Mouse (Mus musculus): ENCODE data around the gene Myom1.

Myom1 gene

DNA sequence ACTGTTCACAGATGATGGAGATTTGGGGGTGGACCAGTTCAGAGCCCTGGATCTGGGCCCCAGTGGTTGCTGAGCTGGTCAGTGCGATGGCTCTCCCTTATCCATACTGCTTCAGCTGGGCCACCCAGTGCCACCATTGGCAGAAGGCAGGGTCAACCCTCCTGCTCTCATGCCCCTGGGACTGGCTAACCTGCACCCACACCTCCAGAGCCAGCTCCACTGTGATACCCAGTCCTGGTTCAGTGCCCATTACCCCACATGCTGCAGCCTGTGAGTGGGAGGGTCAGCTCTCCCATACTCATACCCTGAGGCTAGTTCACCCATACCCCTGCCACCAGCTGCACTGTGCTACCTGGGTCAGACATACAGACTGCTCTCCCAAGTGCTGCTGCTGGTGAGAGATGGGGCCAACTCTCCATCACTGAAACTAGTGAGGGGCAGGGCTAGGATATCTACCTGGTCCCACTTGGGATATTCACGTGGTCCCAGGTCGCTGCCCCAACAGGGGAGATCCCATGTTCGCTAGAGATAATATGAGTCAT, 15.1 kb downstream of the Myom1 start:
- DNase-seq: no peak

DNA sequence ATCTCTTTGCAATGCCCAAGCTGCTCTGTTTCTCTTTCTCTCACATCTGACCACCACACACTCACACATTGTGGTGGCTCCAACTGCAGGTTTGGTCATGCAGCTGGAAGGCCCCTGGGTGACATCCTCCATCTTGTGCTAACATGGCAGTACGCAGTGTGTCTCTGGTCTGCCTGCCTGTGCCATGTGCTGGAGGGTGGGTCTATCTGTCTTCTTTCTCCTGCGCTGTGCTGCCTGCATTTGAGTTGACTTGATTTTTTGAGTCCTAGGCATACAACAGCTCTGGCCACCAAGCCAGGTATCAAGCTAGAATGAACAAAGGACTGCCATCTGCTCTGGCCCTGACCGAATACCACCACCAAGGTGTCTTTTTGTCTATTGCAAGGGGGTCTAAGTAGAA, 15.7 kb downstream of the Myom1 start:
- no peak for DNase-seq

DNA sequence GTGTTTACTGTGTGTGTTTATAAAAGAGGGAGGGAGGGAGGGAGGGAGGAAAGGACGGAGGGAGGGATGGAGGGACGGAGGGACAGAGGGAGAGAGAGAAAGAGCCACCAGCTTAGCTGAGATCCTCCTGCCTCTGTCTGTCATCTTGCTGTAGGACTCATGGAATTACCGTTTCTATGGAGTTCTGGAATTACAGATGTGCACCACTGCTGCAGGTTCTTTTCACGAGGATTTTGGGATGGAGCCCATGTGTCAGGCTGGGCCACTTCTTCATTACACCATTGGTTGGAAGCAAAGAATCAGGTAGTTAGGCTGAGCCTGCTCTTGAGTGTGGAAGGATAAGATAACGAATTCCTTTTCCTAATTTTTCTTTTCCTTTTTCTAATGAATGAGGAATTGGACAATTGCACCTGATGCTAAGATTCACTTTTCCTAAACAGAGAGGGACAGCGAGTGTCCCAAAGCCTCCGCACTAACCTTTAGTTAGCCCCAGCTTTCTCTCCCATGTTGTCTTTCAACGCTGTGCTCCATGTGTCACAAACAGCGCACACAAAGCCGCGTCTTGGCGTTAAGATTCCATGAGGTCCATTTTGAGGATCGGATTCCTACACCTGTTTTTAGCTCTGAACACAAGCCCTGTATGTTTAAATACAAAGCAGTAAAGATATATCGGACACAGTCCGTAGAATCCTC, 16.3 kb downstream of the Myom1 start:
- no peak for DNase-seq

DNA sequence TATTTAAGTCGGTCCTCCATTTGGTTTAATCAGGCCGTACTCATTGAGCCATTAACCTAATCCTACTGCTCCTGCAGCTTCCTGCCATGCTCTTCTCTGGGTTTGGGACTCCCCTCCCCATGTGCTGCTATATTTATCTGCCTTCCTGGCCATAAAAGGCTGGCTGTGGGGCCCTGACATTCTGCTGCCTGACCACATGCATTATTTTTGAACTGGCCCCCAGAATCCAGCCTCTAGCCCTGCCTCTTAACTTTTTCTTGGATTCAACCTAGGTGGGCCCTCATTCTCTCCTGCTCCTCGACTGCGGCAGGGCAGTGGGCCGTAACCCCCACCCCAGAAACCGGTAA, 16.8 kb downstream of the Myom1 start:
- DNase-seq: no peak

DNA sequence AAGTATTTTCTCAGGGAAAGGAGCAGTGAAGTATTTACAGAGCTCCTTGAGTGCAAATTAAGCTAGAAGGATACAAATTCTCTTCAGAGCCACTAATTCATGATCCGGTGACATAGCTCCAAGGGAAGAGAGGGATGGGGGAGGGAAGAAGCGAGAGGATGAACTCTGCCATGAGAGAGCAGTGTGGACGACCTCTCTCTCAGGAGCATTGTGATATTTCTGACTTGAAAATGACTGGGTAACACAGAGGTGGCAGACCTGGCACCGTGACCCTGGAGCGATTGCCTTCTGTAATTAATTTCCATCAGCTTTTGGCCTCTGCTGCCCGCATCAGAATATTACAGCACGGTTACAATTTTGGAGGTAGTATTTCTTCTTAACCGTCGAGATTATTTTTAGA, 17.4 kb downstream of the Myom1 start:
- no peak for DNase-seq

DNA sequence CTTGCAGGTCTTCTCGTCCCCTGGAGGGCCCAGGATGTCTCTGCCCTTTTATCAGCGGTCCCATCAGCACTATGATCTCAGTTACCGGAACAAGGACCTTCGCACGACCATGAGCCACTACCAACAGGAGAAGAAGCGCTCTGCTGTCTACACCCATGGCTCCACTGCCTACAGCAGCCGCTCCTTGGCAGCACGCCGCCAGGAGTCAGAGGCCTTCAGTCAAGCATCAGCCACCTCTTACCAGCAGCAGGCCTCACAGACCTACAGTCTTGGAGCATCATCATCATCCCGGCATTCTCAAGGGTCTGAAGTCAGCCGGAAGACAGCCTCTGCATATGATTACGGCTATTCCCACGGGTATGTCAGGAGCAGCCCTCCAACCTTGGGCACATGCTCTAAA, 20.4 kb downstream of the Myom1 start:
- no peak for DNase-seq

DNA sequence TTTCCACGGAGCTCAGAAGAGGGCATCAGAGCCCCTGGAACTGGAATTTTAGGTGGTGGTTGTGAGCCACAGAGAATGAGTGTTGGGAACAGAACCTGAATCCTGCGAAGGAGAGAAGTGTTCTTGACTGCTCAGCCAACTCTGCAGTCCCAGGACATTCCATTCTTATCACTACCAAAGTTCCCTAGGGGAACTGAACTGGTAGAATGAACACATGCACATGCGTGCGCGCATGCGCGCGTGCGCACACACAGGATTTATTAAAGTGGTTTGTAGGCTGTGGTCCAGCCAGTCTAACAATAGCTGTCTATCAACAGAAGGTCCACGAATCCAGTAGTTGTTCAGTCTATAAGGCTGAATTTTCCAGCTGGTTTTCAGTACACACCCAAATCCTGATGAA, 21.6 kb downstream of the Myom1 start:
- no peak for DNase-seq

DNA sequence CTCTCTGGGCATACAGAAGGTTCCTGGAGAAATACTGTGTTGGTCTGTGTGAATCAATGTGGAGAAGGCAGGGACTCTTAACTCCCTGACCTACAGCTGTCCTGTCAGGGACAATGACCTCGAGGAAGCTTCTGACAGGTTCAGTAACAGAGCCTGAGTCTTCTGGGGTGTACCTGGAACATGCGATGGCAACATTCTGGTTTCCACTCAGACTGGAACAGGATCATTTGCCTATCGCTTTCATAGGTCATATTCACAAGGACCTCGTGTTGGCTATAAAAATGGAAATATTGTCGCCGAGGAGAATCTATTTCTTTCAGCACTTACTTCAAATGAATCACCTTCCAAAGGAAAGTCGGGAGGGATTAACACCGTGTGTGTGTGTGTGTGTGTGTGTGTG, 23.5 kb downstream of the Myom1 start:
- no peak for DNase-seq

DNA sequence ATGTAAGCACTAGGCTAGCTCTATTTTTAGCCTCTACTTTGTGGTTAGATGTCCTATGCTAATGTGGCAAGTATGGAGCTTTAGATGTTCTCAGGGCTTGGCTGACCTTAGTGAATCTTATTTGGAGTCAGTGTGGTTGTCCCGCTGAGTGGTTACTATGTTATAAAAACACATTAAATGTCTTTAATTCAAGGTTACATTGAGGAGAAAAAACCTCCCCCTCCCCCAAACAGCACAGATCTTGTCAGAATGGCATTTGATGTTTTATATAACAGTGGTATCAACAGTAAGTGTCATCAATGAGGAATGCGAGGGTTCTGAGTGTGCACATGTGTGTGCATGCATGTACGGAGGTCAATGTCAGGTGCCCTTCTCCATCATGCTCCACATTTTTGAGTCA, 24.8 kb downstream of the Myom1 start:
- no peak for DNase-seq

DNA sequence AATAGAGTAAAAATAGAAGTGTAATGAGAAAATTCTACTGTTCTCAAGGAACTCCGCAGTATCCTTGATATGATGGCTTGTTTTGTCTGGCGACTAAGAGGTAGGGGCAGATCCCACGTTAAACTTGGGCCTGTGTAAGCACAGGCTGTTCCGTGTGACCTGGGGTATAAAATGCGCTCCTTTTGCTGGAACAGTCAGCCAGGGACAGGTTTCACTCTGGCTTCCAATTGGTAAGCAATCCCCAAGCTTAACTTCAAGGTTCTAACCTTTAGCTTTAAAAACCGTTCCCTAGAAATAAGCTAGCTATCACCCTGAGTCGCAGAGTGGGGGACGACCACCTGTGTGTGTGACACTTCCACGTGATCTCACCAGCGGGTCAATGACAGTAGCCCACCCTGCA, 30.3 kb downstream of the Myom1 start:
- DNase-seq: no peak

DNA sequence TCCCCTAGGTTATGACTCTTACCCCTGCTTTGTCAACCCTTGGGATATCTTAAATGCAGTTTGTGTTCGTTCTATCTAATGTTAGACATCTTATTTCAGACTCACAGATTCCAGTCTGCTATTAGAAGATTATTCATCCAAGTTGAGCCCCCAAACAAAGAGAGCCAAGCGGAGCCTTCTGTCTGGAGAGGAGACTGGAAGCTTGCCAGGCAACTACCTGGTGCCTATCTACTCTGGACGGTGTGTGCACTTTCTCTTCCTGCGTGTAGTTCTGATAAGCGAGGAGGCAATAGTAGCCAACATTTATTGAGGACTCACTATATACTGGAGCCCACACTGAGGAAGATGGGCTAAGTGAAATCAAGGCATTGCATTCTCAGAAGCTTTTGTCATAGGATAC, 32.0 kb downstream of the Myom1 start:
- DNase-seq: no peak

DNA sequence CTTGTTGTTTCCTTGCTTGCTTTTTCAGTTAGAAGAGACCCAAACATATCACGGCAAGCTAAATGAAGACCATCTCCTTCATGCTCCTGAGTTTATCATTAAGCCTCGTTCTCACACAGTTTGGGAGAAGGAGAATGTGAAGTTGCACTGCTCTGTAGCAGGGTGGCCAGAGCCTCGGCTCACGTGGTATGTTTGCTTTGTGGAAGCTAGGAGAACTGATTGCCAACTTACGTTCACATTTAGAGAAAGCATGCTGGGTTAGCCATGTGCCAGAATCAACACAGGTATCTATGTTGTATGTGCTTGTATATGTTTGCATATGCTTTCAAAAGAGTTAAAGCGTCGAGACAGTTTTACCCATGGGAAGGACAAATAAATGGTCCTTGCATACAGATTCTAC, 34.8 kb downstream of the Myom1 start:
- DNase-seq: no peak

DNA sequence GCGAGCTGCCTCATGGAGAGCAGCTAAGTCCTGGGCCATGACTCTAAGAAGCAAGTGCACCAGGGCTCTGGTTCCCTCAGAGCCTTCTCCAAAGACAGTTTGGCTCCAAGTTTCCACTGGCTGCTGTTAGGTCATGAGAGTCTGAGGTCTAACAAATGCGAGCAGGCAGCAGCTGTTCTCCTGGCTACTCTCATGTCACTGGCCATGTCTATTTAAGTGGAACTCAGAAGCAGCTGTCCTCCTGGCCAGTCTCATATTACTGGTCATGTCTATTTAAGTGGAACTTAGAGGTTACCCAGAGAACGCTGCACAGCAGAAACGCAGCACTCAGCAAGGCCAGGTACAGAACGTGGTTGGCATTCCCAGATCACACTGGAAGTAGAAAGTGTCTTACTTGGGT, 36.4 kb downstream of the Myom1 start:
- DNase-seq: peak in 1 of 2 experiments; percentile 36

DNA sequence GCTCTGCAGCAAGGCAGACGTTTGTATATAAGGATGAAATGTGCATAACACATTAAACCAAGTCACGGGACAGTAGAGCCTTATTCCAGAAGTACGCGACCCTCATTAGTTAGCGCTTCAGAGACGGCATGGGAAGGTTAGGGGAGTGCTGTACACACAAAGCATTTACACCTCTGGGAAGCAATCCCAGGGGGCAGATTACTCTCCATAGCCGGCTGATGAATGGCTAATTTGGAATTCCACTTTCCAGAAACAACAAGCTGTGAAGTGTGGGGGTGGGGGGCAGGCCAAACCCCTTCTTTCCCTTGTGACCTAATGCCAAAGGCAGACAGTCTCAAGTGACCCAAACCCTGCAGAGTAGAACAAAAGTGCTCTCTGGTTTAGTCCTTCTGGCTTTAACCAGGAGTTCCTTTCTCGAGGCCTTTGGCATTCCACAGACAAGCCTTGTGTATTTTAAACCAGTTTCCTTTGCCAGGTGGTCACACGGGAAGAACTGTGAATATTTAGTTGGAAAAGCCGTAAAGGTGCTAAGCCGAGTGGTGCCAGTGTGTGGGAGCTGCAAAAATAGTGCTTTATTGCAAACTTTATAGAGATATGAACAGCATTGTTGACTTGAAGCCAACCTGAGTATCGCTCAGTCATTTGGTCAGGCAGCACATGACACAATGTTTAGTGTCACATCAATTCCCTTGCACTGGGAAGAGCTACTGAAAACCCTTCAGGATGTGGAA, 37.6 kb downstream of the Myom1 start:
- peak; percentile 24 to 62 for DNase-seq

DNA sequence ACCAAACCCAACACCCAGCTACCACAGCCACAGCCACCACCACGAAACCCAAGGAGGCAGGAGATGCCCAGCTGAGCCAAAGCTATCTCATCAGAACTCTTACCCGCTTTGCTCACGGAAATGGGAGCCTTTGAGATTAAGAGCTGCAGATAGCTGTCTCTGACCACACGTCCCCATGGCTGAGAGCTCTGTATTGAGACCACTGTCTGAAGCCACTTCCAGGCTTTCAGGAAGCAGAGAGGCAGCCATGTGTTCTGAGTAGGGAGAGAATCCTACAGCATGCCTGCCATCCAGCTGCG, 38.1 kb downstream of the Myom1 start:
- DNase-seq: no peak

DNA sequence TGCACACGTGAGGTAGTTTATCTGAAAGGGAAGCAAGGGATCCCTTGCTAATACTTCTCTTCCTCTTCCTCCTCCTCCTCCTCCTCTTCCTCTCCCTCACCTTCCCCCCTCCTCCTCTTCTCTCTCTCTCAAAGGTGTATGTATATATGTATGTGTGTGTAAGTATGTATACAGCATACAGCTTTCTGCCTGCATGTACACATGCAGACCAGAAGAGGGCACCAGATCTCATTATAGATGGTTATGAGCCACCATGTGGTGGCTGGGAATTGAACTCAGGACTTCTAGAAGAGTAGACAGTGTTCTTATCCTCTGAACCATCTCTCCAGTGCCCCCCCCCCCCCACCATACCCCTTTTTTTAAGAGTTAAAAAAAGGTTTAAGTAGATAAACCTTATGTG, 40.2 kb downstream of the Myom1 start:
- DNase-seq: no peak

DNA sequence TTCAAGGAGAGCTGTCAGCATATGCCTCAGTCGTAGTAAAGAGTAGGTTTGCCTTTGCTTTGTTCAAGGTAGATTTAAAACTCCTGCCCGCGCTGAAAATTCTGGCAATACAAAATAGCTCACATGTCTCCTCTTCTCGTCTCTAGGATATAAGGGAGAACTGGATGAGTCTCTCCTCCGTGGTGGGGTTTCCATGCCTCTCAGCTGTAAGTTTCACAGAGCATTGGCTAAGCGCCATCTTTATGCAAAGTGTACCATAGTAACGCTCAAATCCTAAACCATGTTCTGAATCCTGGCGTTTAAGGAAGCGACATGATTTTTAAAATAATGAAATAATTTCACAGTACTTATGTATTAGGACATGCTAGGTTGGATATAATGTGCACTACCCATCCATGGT, 43.2 kb downstream of the Myom1 start:
- no peak for DNase-seq

DNA sequence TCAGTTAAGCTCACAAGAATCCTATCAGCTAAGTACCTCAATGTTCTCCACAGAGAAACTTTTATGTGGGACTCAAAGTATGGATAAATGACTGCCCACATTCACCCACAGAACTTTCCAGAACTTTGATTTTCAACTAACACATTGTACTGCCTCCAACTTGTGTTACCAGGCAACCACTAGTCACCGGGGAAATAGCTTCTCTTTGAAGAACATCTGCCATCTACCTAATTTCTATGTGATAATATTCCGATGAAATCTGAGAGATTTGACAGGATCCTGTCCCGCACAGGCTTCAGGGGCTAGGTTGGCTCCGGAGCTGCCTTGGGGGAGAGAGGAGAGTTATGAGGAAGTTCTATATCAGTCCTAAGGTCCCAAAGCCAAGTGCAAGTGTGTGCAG, 44.4 kb downstream of the Myom1 start:
- DNase-seq: no peak

DNA sequence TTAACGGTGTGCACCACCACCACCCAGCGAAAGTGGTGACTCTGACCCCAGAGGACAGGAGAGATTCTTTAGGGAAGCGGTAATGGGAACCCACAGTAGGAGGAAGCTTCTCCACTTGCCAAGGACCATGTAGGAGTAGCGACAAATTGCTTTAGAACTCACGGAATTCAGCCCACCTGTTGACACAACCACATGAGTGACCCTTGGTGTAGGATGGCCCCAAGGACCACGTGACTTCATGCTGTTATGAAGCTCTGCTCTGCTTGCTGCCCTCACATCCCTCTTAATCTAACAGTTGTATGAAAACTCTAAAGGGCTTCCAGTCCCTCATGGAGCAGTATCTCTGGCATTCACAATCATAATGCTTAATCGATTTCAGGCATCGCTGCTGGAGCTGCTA, 46.9 kb downstream of the Myom1 start:
- DNase-seq: no peak

DNA sequence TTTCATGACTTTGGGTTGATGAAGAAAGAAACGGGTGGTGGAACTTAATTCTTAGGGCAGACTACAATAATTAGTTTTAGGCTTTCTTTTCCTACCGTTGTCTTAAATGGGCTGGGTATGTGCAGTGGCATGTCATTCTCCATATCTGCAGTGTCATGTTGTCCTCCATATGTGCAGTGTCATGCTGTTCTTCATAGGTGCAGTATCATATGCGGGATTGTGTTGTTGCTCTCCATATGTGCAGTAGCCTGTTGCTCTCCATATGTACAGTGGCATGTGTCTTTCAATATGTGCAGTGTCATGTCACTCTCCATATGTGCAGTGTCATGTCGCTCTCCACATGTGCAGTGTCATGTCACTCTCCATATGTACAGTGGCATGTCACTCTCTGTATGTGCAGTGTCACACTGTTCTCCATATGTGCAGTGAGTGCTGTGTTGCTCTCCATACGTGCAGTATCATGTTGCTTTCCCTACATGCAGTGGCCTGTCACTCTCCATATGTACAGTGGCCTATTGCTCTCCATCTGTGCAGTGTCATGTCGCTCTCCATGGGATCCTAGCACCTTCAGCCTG, 50.8 kb downstream of the Myom1 start:
- DNase-seq: no peak

DNA sequence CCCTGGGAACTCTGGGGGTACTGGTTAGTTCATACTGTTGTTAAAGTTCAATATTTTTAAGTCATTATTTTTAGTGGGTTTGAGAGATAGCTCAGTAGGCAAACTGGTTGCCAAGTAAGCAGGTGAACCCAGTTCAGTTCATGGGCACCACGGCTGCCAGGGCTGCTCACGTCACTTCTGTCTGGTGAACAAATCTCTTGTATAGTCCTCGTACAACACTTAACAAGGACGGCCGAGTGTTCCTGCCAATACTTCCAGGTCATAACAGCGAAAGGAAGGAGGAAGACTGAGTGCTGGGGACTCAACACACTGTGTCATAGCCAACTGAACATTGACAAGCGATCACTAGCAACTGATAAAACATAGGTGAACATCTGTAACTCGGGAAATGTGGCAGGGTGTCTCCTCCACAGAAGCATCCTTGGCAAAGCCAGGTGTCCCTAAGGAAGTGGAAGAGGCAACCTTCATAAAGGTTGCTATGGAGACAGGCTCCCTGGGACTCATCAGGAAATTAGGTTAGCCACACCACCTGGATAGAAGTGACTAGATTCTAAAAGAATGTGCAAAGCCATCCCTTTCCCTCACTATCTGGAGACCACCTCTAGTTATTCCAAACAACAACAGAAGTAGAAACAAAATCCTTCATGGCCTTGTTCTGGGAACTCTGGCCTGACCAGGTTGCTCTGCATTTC, 52.9 kb downstream of the Myom1 start:
- DNase-seq: no peak

DNA sequence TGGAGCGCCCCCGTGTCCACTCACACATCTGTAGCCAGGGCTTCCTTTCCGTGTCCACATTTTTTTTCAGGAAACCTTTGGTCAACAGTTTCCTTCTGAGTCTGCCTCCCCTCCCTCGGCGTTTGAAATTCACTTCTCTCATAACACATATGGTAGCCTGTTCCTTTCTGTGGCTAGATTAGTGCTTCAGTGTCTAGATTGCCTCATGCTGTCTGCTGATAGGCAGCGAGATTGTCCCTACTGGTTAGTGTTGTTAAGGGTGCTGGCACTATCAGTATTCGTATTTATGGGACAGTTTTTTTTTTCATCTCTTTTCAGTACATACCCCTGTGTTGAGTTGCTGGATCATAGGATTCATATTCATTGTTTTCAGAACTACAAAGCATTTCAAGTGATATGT, 54.0 kb downstream of the Myom1 start:
- DNase-seq: no peak

DNA sequence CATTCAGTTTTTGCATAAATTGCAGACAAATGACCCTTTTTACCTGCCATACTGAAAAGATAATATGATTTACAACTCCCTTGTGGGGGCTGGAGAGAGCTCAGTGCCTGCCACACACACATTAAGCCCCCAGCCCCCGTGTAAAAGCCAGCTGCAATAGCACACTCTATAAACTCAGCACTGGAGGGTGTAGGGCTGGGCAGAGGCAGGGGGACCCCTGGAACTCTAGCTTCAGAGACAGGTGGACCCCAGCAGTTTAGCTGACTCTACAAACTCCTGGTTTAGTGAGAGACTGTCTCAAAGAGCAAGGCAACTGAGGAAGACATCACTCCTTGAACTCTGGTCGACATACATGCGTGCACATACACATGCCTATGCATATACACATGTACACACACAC, 55.3 kb downstream of the Myom1 start:
- no peak for DNase-seq

DNA sequence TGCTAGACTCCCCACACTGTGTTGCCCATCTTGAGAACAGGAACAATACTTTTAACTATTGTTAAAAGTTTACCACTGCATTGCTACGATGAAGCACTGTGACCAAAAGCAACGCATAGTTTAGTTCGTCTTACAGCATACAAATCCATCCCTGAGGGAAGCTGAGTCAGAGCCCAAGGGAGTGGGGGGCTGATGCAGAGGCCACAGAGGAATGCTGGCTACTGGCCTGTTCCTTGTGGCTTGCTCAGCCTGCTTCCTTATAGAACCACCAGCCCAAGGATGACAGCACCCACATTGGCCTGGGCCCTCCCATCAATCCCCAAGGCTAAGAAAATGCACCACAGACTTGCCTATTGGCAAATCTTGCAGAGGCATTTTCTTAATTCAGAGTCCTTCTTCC, 56.8 kb downstream of the Myom1 start:
- no peak for DNase-seq

All from lung, postnatal 4 days (tissue).